In the genomic region with DNA sequence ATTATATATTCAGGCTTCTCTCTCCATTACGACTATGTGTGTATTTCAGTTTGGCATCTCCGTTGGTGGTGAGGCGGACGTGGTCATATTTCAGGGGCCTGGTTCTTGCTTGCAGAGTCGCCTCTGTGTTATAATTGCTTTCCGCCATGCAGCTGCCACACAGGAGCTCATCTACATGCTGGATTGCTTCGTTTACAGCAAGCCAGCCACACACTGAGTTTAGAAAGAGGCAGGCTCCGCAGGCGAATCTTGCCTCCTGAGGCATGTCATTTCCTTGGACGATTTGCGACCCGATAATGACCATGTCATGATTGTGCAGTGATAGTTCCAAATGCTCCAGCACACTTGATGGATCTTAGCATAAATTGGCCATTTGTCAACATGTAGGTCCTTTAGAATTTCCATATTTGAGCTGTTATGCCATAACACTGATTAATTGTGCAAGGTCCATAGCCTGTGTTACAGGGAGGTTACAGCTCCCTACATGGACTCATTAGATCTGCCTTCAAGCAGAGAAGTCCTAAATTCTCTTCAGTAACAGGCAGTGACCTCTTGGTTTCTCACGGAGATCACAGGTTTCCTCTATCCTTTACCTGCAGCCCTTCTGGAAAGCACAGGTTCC, we compare ENCODE assay signal across 13 mouse cellular contexts.
DNase-seq lines count a peak whose midpoint lies in the region; ATAC-seq lines count a peak whose summit lies in the region.
"Had no signal": no experiment of that assay in that cellular context is flagged by ENCODE, and none has a peak within 500 bp of the region (broad histone marks: within the 10 kb centered on the region; RNA-seq: fewer than 3 reads in every experiment).

No protein-coding gene starts in this region.

- H3K9ac ChIP-seq in forebrain, embryonic 14.5 days (ENCODE audit: low read length): no peak overlapping the region
- no peak overlapping the region for H3K9ac ChIP-seq in midbrain, embryonic 16.5 days (ENCODE audit: low read depth, low read length)
- H3K9ac ChIP-seq in hindbrain, embryonic 13.5 days: no peak overlapping the region
- no peak overlapping the region; the same call in 1 of the 2 replicates for H3K9ac ChIP-seq in neural tube, embryonic 14.5 days (replicated peaks; ENCODE audit: low read depth, low read length)
- H3K9ac ChIP-seq: liver, embryonic 12.5 days; lung, embryonic 15.5 days had no signal

- no peaks in the 10 kb centered on the region for H3K36me3 ChIP-seq in forebrain, embryonic 14.5 days (ENCODE audit: control insufficient read depth, insufficient read depth, low read length)
- H3K36me3 ChIP-seq in forebrain, embryonic 10.5 days (replicated peaks): no peaks in the 10 kb centered on the region
- no peaks in the 10 kb centered on the region for H3K36me3 ChIP-seq in midbrain, embryonic 16.5 days (ENCODE audit: control insufficient read depth, insufficient read depth, low read length)
- H3K36me3 ChIP-seq in midbrain, embryonic 10.5 days: no peaks in the 10 kb centered on the region
- H3K36me3 ChIP-seq in hindbrain, embryonic 13.5 days: no peaks in the 10 kb centered on the region
- no peaks in the 10 kb centered on the region for H3K36me3 ChIP-seq in neural tube, embryonic 14.5 days (ENCODE audit: control insufficient read depth, insufficient read depth, low read length)
- H3K36me3 ChIP-seq: liver, embryonic 12.5 days; lung, embryonic 15.5 days had no signal

- H3K27me3 ChIP-seq in forebrain, embryonic 14.5 days (replicated peaks; ENCODE audit: control insufficient read depth, insufficient read depth, low read length): no peaks in the 10 kb centered on the region
- peaks cover 36% of the 10 kb centered on the region for H3K27me3 ChIP-seq in forebrain, embryonic 10.5 days (ENCODE audit: poor library complexity, severe bottlenecking)
- no peaks in the 10 kb centered on the region for H3K27me3 ChIP-seq in midbrain, embryonic 16.5 days (ENCODE audit: control insufficient read depth, insufficient read depth, low read depth, low read length)
- peaks cover 28% of the 10 kb centered on the region; the same call in 1 of the 2 replicates for H3K27me3 ChIP-seq in midbrain, embryonic 10.5 days (ENCODE audit: low read depth, poor library complexity, severe bottlenecking)
- 0 out of 2 replicates have a peak, but pooled peaks cover 3% of the 10 kb centered on the region for H3K27me3 ChIP-seq in hindbrain, embryonic 13.5 days
- no peaks in the 10 kb centered on the region for H3K27me3 ChIP-seq in neural tube, embryonic 14.5 days (ENCODE audit: control insufficient read depth, insufficient read depth, low read length)
- H3K27me3 ChIP-seq: liver, embryonic 12.5 days; lung, embryonic 15.5 days had no signal

- peaks cover 16% of the 10 kb centered on the region for H3K4me1 ChIP-seq in forebrain, embryonic 14.5 days (ENCODE audit: control insufficient read depth, insufficient read depth, low read length)
- H3K4me1 ChIP-seq in forebrain, embryonic 10.5 days: peaks cover 21% of the 10 kb centered on the region
- H3K4me1 ChIP-seq in midbrain, embryonic 16.5 days (ENCODE audit: control insufficient read depth, insufficient read depth, low read length): peaks cover 10% of the 10 kb centered on the region
- H3K4me1 ChIP-seq in midbrain, embryonic 10.5 days: peaks cover 21% of the 10 kb centered on the region
- H3K4me1 ChIP-seq in hindbrain, embryonic 13.5 days (replicated peaks): peaks cover 38% of the 10 kb centered on the region
- peaks cover 14% of the 10 kb centered on the region for H3K4me1 ChIP-seq in neural tube, embryonic 14.5 days (ENCODE audit: control insufficient read depth, insufficient read depth, low read length)
- H3K4me1 ChIP-seq: liver, embryonic 12.5 days; lung, embryonic 15.5 days had no signal

- ATAC-seq in forebrain, embryonic 14.5 days: no peak
- ATAC-seq in midbrain, embryonic 16.5 days: 0 out of 2 replicates have a peak, but pooled peaks have one; percentile 23
- ATAC-seq in hindbrain, embryonic 13.5 days (ENCODE audit: low FRiP score): peak; percentile 67
- ATAC-seq in neural tube, embryonic 14.5 days (ENCODE audit: low read depth): peak; percentile 48
- ATAC-seq: liver, embryonic 12.5 days had no signal

- peak; percentile 37 for DNase-seq in forebrain, embryonic 14.5 days (ENCODE audit: low spot score)
- no peak for DNase-seq in forebrain, embryonic 10.5 days (ENCODE audit: extremely low spot score, low spot score)
- DNase-seq in midbrain, embryonic 10.5 days (ENCODE audit: low spot score): no peak
- DNase-seq in heart, postnatal 4 days: no peak
- no peak for DNase-seq in gastrocnemius, adult 18-20 months (ENCODE audit: low spot score)
- DNase-seq: heart, adult 11 months; thymus, postnatal 14 days had no signal

- WGBS in forebrain, embryonic 14.5 days: 63% methylated on average over 13 of the region's 13 CpGs
- 85% methylated on average over 13 of the region's 13 CpGs for WGBS in forebrain, embryonic 10.5 days
- 47% methylated on average over 13 of the region's 13 CpGs for WGBS in midbrain, embryonic 16.5 days
- 84% methylated on average over 13 of the region's 13 CpGs for WGBS in midbrain, embryonic 10.5 days
- WGBS in hindbrain, embryonic 13.5 days: 35% methylated on average over 13 of the region's 13 CpGs
- 14% methylated on average over 13 of the region's 13 CpGs for WGBS in neural tube, embryonic 14.5 days

- H3K9me3 ChIP-seq in forebrain, embryonic 14.5 days (replicated peaks; ENCODE audit: control insufficient read depth, low read length): no peaks in the 10 kb centered on the region
- no peaks in the 10 kb centered on the region for H3K9me3 ChIP-seq in forebrain, embryonic 10.5 days
- H3K9me3 ChIP-seq in midbrain, embryonic 16.5 days (replicated peaks; ENCODE audit: control insufficient read depth, low read length, poor library complexity, severe bottlenecking): no peaks in the 10 kb centered on the region
- H3K9me3 ChIP-seq in midbrain, embryonic 10.5 days (replicated peaks): no peaks in the 10 kb centered on the region
- H3K9me3 ChIP-seq in hindbrain, embryonic 13.5 days: no peaks in the 10 kb centered on the region
- H3K9me3 ChIP-seq in neural tube, embryonic 14.5 days (ENCODE audit: control insufficient read depth, low read length): no peaks in the 10 kb centered on the region
- H3K9me3 ChIP-seq: liver, embryonic 12.5 days; lung, embryonic 15.5 days had no signal

- H3K4me2 ChIP-seq in forebrain, embryonic 14.5 days (ENCODE audit: low read length): no peak overlapping the region
- H3K4me2 ChIP-seq in midbrain, embryonic 16.5 days (ENCODE audit: low read length): no peak overlapping the region; the same call in 1 of the 2 replicates
- peak overlapping the region; percentile 26; the same call in 1 of the 2 replicates for H3K4me2 ChIP-seq in hindbrain, embryonic 13.5 days
- peak overlapping the region; percentile 19; the same call in 1 of the 2 replicates for H3K4me2 ChIP-seq in neural tube, embryonic 14.5 days (ENCODE audit: low read depth, low read length)
- H3K4me2 ChIP-seq: liver, embryonic 12.5 days; lung, embryonic 15.5 days had no signal

- H3K4me3 ChIP-seq in forebrain, embryonic 14.5 days (ENCODE audit: low read depth, low read length): no peak overlapping the region
- H3K4me3 ChIP-seq in forebrain, embryonic 10.5 days: no peak overlapping the region
- no peak overlapping the region for H3K4me3 ChIP-seq in midbrain, embryonic 16.5 days (ENCODE audit: low read depth, low read length)
- H3K4me3 ChIP-seq in midbrain, embryonic 10.5 days: no peak overlapping the region
- no peak overlapping the region for H3K4me3 ChIP-seq in hindbrain, embryonic 13.5 days
- H3K4me3 ChIP-seq in neural tube, embryonic 14.5 days (ENCODE audit: low read depth, low read length): no peak overlapping the region
- H3K4me3 ChIP-seq: liver, embryonic 12.5 days; lung, embryonic 15.5 days had no signal

- H3K27ac ChIP-seq in forebrain, embryonic 14.5 days (ENCODE audit: low read depth, low read length): peak overlapping the region; percentile 14; the same call in 1 of the 2 replicates
- no peak overlapping the region for H3K27ac ChIP-seq in forebrain, embryonic 10.5 days
- 0 out of 2 replicates have a peak overlapping the region, but pooled peaks have one; percentile 22 for H3K27ac ChIP-seq in midbrain, embryonic 16.5 days (ENCODE audit: low read length)
- H3K27ac ChIP-seq in midbrain, embryonic 10.5 days (replicated peaks): no peak overlapping the region
- peak overlapping the region; percentile 45 for H3K27ac ChIP-seq in hindbrain, embryonic 13.5 days
- H3K27ac ChIP-seq in neural tube, embryonic 14.5 days (ENCODE audit: low read depth, low read length): peak overlapping the region; percentile 7; the same call in 1 of the 2 replicates
- H3K27ac ChIP-seq: liver, embryonic 12.5 days; lung, embryonic 15.5 days; stomach, postnatal 0 days had no signal

Comparison
In these comparisons a context has a peak if more than half of its experiments do, and no peak if none do; other contexts are left out.
1. H3K27ac ChIP-seq: peak in forebrain, embryonic 14.5 days (single experiment), midbrain, embryonic 16.5 days (single experiment), hindbrain, embryonic 13.5 days (single experiment) and neural tube, embryonic 14.5 days (single experiment); none in forebrain, embryonic 10.5 days (single experiment) and midbrain, embryonic 10.5 days (single experiment).
2. H3K4me2 ChIP-seq: peak in hindbrain, embryonic 13.5 days (single experiment) and neural tube, embryonic 14.5 days (single experiment); none in forebrain, embryonic 14.5 days (single experiment) and midbrain, embryonic 16.5 days (single experiment).